28 mouse cellular contexts compared by ENCODE assay signal in genomic region chr11:93614851-93615250, GRCm38 (mm10).
A peak's percentile ranks its signal among the peaks of the same experiment; 100 is the strongest.
DNase-seq lines count a peak whose midpoint lies in the region; ATAC-seq and TF ChIP-seq lines count a peak whose summit lies in the region.
"Had no signal": no experiment of that assay in that cellular context is flagged by ENCODE, and none has a peak within 500 bp of the region (broad histone marks: within the 10 kb centered on the region; RNA-seq: fewer than 3 reads in every experiment).

No protein-coding gene starts in this region.

- no peaks in the 10 kb centered on the region for H3K9me3 ChIP-seq in stomach, embryonic 15.5 days
- no peaks in the 10 kb centered on the region for H3K9me3 ChIP-seq in stomach, postnatal 0 days (ENCODE audit: control insufficient read depth, low read length)
- H3K9me3 ChIP-seq: embryonic facial prominence, embryonic 13.5 days; forebrain, embryonic 10.5 days; forebrain, embryonic 15.5 days; heart, embryonic 12.5 days; limb, embryonic 10.5 days; limb, embryonic 15.5 days; liver, embryonic 13.5 days; neural tube, embryonic 15.5 days had no signal

- no peak overlapping the region for H3K4me2 ChIP-seq in stomach, embryonic 15.5 days
- no peak overlapping the region for H3K4me2 ChIP-seq in stomach, postnatal 0 days (replicated peaks; ENCODE audit: low read depth)
- H3K4me2 ChIP-seq: embryonic facial prominence, embryonic 13.5 days; forebrain, embryonic 15.5 days; heart, embryonic 12.5 days; hindbrain, embryonic 14.5 days; limb, embryonic 15.5 days; liver, embryonic 13.5 days; neural tube, embryonic 15.5 days had no signal

- no peak for TF ChIP-seq CTCF in stomach, postnatal 0 days (IDR thresholded peaks at IDR 0.05; ENCODE audit: low read depth)

- TF ChIP-seq EP300 in stomach, postnatal 0 days (optimal IDR thresholded peaks at IDR 0.05): no peak

- peak; percentile 39; the same call in 1 of the 2 replicates for ATAC-seq in stomach, embryonic 15.5 days (ENCODE audit: insufficient read depth, low FRiP score, low read depth)
- ATAC-seq in stomach, postnatal 0 days (ENCODE audit: low FRiP score, low TSS enrichment): no peak
- ATAC-seq: forebrain, embryonic 15.5 days; intestine, postnatal 0 days had no signal

- intact Hi-C loops in heart, postnatal 25 days (cut with DNase I): no loop called here
- intact Hi-C loops in left cerebral cortex, postnatal 36 days (cut with DNase I): no loop called here

- no peak overlapping the region for H3K4me3 ChIP-seq in stomach, embryonic 15.5 days (replicated peaks)
- H3K4me3 ChIP-seq in stomach, postnatal 0 days (ENCODE audit: low read depth, low read length): no peak overlapping the region
- H3K4me3 ChIP-seq: embryonic facial prominence, embryonic 13.5 days; forebrain, embryonic 10.5 days; forebrain, embryonic 15.5 days; gastrocnemius, adult 2 months; heart, embryonic 12.5 days; limb, embryonic 10.5 days; limb, embryonic 15.5 days; liver, embryonic 13.5 days; neural tube, embryonic 15.5 days had no signal

- no peak for DNase-seq in stomach, postnatal 0 days (ENCODE audit: low spot score)
- DNase-seq in cerebellum, adult 11-12 months: peak; percentile 89
- peak; percentile 91 for DNase-seq in cerebellum, adult 9-11 months
- no peak for DNase-seq in retina, embryonic 14.5 days (ENCODE audit: low spot score)
- DNase-seq in heart, postnatal 25 days (ENCODE audit: low spot score): no peak
- no peak for DNase-seq in left cerebral cortex, postnatal 36 days (ENCODE audit: low spot score in 2 of 2)
- DNase-seq in layer of hippocampus, postnatal 14 days (ENCODE audit: low spot score in 2 of 2): no peak
- DNase-seq: adrenal gland, adult 8-10 months; gastrocnemius, adult 2 months; gastrocnemius, postnatal 36 days; heart, adult 18-20 months; kidney, postnatal 14 days; liver, embryonic 13.5 days; lung, adult 18-20 months; lung, postnatal 10 days; midbrain, embryonic 14.5 days; right cerebral cortex, postnatal 25 days; thymus, adult 18-20 months had no signal

- no peak overlapping the region for H3K27ac ChIP-seq in stomach, embryonic 15.5 days
- no peak overlapping the region for H3K27ac ChIP-seq in stomach, postnatal 0 days (replicated peaks)
- H3K27ac ChIP-seq: embryonic facial prominence, embryonic 13.5 days; forebrain, embryonic 10.5 days; forebrain, embryonic 15.5 days; gastrocnemius, adult 2 months; hindbrain, embryonic 14.5 days; limb, embryonic 10.5 days; limb, embryonic 15.5 days; liver, embryonic 13.5 days; neural tube, embryonic 15.5 days had no signal

- H3K36me3 ChIP-seq in stomach, embryonic 15.5 days: no peaks in the 10 kb centered on the region
- no peaks in the 10 kb centered on the region for H3K36me3 ChIP-seq in stomach, postnatal 0 days (ENCODE audit: control insufficient read depth, insufficient read depth, low read length)
- H3K36me3 ChIP-seq: embryonic facial prominence, embryonic 13.5 days; forebrain, embryonic 10.5 days; forebrain, embryonic 15.5 days; heart, embryonic 12.5 days; limb, embryonic 10.5 days; limb, embryonic 15.5 days; liver, embryonic 13.5 days; neural tube, embryonic 15.5 days had no signal

- no peaks in the 10 kb centered on the region for H3K4me1 ChIP-seq in stomach, embryonic 15.5 days
- H3K4me1 ChIP-seq in stomach, postnatal 0 days (replicated peaks; ENCODE audit: control insufficient read depth, insufficient read depth): no peaks in the 10 kb centered on the region
- H3K4me1 ChIP-seq: embryonic facial prominence, embryonic 13.5 days; forebrain, embryonic 10.5 days; forebrain, embryonic 15.5 days; heart, embryonic 12.5 days; limb, embryonic 15.5 days; liver, embryonic 13.5 days; neural tube, embryonic 15.5 days had no signal

- H3K27me3 ChIP-seq in stomach, embryonic 15.5 days (replicated peaks): no peaks in the 10 kb centered on the region
- no peaks in the 10 kb centered on the region for H3K27me3 ChIP-seq in stomach, postnatal 0 days (ENCODE audit: control insufficient read depth, insufficient read depth, low read length)
- H3K27me3 ChIP-seq: embryonic facial prominence, embryonic 13.5 days; forebrain, embryonic 15.5 days; heart, embryonic 12.5 days; limb, embryonic 15.5 days; liver, embryonic 13.5 days; neural tube, embryonic 15.5 days had no signal

- no peak overlapping the region for H3K9ac ChIP-seq in stomach, embryonic 15.5 days
- H3K9ac ChIP-seq in stomach, postnatal 0 days (ENCODE audit: low read length): no peak overlapping the region
- H3K9ac ChIP-seq: embryonic facial prominence, embryonic 13.5 days; forebrain, embryonic 15.5 days; heart, embryonic 12.5 days; hindbrain, embryonic 14.5 days; limb, embryonic 15.5 days; liver, embryonic 13.5 days; neural tube, embryonic 15.5 days had no signal

Comparison
In these comparisons a context has a peak if more than half of its experiments do, and no peak if none do; other contexts are left out.
1. DNase-seq: peak in cerebellum, adult 11-12 months (single experiment) and cerebellum, adult 9-11 months (single experiment); none in stomach, postnatal 0 days (single experiment), retina, embryonic 14.5 days (single experiment), heart, postnatal 25 days (single experiment), left cerebral cortex, postnatal 36 days (0 of 2) and layer of hippocampus, postnatal 14 days (0 of 2).